Mouse (Mus musculus): ENCODE data around the gene Ulk4. TPM values are rescaled to one million over a fixed set of nuclear protein-coding genes. Genes with fewer than 3 reads are reported as not detected.

The Ulk4 gene
- polyA plus RNA-seq, 1 experiment from 2014 or later: 109 TPM

- Histone ChIP-seq H3K36me3 (no peaks in the 10 kb centered on the region), H3K9me3 (no peaks in the 10 kb centered on the region), H3K27ac (peak overlapping the region; percentile 30; the same call in 1 of the 2 replicates), H3K4me3 (no peak overlapping the region), H3K4me2 (no peak overlapping the region), H3K4me1 (replicated peaks) (peaks cover 36% of the 10 kb centered on the region), H3K27me3 (no peaks in the 10 kb centered on the region), H3K9ac (peak overlapping the region; percentile 3; the same call in 1 of the 2 replicates)
- WGBS: 49% methylated on average over 9 of the region's 9 CpGs
- no peak for ATAC-seq (ENCODE audit: low FRiP score)
Observed at GRCm38 (mm10) chr9:121079388-121080088, 197.5 kb downstream of the Ulk4 start.

DNA sequence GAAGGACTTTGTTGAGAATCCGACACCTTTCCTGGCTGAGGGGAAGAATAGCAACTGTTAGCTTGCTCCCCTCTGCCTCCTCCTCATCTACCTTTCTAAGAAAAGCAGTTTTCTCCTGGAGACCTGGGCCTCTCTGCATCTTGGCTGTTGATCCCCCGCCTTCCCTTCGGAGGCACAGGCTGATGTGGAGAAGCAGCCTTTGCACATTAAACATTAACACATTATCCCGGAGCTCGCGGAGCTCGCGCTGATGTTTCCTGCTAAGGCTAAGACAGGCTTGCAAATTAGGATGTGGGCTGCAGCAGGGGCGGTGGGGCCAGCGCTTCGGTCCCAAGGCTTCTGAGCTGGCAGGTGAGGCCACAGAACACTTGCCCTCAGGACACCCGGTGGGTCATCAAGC is 200.7 kb downstream of the Ulk4 start:
- Histone ChIP-seq H3K4me3 (no peak overlapping the region), H3K9me3 (no peaks in the 10 kb centered on the region), H3K36me3 (no peaks in the 10 kb centered on the region), H3K27ac (no peak overlapping the region), H3K27me3 (no peaks in the 10 kb centered on the region), H3K9ac (peak overlapping the region; percentile 20; the same call in 1 of the 2 replicates), H3K4me2 (no peak overlapping the region), H3K4me1 (replicated peaks) (peaks cover 26% of the 10 kb centered on the region)
- WGBS: 21% methylated on average over 12 of the region's 12 CpGs
- ATAC-seq (ENCODE audit: low FRiP score): no peak

GRCm38 (mm10) chr9:121075246-121075645 is 201.8 kb downstream of the Ulk4 start:
- no peak for ATAC-seq (ENCODE audit: low FRiP score)
- H3K36me3 ChIP-seq: no peaks in the 10 kb centered on the region
- H3K27ac ChIP-seq: no peak overlapping the region
- no peaks in the 10 kb centered on the region for H3K27me3 ChIP-seq
- 91% methylated on average over 4 of the region's 4 CpGs for WGBS
- H3K9me3 ChIP-seq: no peaks in the 10 kb centered on the region
- H3K4me2 ChIP-seq: no peak overlapping the region
- no peak overlapping the region for H3K4me3 ChIP-seq
- peaks cover 26% of the 10 kb centered on the region for H3K4me1 ChIP-seq (replicated peaks)
- no peak overlapping the region for H3K9ac ChIP-seq

DNA sequence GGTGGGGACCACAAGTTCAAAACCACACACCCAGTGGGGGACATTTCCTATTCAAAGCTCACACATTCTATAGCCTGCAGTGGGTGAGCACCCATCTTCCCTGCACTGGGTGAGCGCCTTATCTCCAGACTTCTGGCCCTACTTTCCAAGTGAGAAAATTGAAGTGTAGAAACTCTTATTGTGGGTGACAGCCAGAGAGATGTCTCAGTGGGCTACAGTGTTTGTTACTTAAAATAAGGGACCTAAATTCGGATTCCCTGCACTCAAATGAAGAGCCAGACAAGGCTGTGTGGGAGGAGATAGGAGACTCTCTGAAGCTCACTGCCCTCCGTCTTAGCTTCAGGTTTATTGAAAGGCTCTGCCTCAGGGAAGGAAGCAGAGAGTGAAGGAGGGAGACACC is 202.3 kb downstream of the Ulk4 start:
- Histone ChIP-seq H3K36me3 (no peaks in the 10 kb centered on the region), H3K27me3 (no peaks in the 10 kb centered on the region), H3K4me3 (no peak overlapping the region), H3K4me2 (no peak overlapping the region), H3K27ac (no peak overlapping the region), H3K4me1 (replicated peaks) (peaks cover 22% of the 10 kb centered on the region), H3K9me3 (no peaks in the 10 kb centered on the region), H3K9ac (no peak overlapping the region)
- ATAC-seq (ENCODE audit: low FRiP score): no peak
- 92% methylated on average over 3 of the region's 3 CpGs for WGBS

DNA sequence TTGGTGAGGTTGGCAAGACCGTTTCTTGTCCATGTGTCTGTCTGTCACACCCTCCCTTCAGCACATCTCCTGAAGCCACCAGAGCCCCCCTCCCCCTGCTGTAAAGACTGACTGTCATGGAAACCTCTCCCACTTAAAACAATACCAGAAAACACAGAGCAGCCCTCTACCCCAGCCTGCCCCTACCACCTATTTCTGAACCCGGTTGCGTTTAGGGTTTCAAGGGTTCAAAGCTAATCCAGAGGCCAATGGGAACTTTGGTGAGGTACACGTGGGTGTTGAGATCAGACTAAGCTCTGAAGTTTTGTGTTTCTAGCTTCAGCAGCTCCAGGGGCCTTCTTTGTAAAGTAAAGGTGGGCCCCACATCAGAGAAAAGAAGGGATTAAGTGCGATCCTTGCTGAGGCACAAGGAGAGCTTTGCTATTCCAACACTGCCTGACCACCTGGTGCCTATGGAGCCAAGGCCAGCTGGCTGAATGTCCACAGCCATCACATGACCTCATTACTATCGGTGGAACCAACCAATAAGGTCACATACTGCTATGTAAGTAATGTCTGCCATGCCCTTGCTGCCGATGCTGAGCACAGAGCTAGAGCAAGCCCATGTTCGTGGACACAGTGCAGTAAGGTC is 204.8 kb downstream of the Ulk4 start:
- ATAC-seq (ENCODE audit: low FRiP score): no peak
- Histone ChIP-seq H3K27me3 (no peaks in the 10 kb centered on the region), H3K36me3 (no peaks in the 10 kb centered on the region), H3K4me3 (no peak overlapping the region), H3K4me2 (no peak overlapping the region), H3K9ac (no peak overlapping the region), H3K4me1 (replicated peaks) (peaks cover 11% of the 10 kb centered on the region), H3K27ac (no peak overlapping the region), H3K9me3 (no peaks in the 10 kb centered on the region)
- WGBS: 57% methylated on average over 8 of the region's 8 CpGs

DNA sequence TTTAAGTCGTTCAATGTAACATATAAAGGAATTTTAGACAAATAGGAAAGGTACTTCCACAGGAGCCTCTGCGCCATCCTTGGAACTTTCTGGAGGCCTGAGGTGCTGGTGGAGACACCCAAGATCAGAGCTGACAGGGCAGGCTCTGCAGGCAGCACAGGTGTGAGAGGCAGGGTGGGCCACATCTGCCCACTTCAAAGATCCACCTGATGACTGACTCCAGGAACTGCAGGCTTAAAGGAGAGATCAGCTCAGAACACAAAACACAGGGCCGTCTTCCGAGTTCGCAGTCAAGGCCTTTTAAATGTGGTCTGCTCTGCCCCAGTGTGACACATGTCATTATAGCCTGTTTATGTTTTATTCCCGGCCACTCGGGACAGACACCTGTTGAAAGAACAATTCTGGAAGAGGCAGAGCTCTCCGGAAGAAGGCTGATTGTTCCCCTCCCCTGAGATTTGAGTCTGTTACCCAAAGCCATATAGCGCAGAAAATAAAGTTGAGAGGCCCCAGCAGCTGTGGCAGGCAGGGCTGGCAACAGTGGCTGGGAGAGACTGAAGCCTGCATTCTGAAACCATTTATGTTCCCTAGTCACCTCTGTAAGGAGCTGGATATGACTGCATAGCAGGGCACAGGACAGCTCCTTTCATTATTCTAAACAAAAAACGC is 205.4 kb downstream of the Ulk4 start:
- 73% methylated on average over 10 of the region's 10 CpGs for WGBS
- H3K27ac ChIP-seq: no peak overlapping the region
- H3K27me3 ChIP-seq: no peaks in the 10 kb centered on the region
- H3K4me1 ChIP-seq (replicated peaks): peaks cover 13% of the 10 kb centered on the region
- H3K9ac ChIP-seq: no peak overlapping the region
- ATAC-seq (ENCODE audit: low FRiP score): no peak
- no peaks in the 10 kb centered on the region for H3K9me3 ChIP-seq
- H3K36me3 ChIP-seq: no peaks in the 10 kb centered on the region
- H3K4me3 ChIP-seq: no peak overlapping the region
- no peak overlapping the region for H3K4me2 ChIP-seq

GRCm38 (mm10) chr9:121071050-121071449 is 205.9 kb downstream of the Ulk4 start:
- peaks cover 8% of the 10 kb centered on the region for H3K4me1 ChIP-seq (replicated peaks)
- no peaks in the 10 kb centered on the region for H3K27me3 ChIP-seq
- ATAC-seq (ENCODE audit: low FRiP score): no peak
- no peak overlapping the region for H3K4me2 ChIP-seq
- no peaks in the 10 kb centered on the region for H3K36me3 ChIP-seq
- H3K27ac ChIP-seq: no peak overlapping the region
- H3K9me3 ChIP-seq: no peaks in the 10 kb centered on the region
- H3K4me3 ChIP-seq: no peak overlapping the region
- no peak overlapping the region for H3K9ac ChIP-seq
- 76% methylated on average over 11 of the region's 11 CpGs for WGBS

GRCm38 (mm10) chr9:121068115-121068514 is 208.9 kb downstream of the Ulk4 start:
- ATAC-seq (ENCODE audit: low FRiP score): no peak
- Histone ChIP-seq H3K27ac (no peak overlapping the region), H3K4me2 (no peak overlapping the region), H3K36me3 (no peaks in the 10 kb centered on the region), H3K9me3 (no peaks in the 10 kb centered on the region), H3K4me3 (no peak overlapping the region), H3K9ac (no peak overlapping the region), H3K27me3 (no peaks in the 10 kb centered on the region), H3K4me1 (replicated peaks) (peaks cover 6% of the 10 kb centered on the region)
- WGBS: 90% methylated on average over 5 of the region's 5 CpGs

- Histone ChIP-seq H3K36me3 (no peaks in the 10 kb centered on the region), H3K9ac (no peak overlapping the region), H3K4me3 (no peak overlapping the region), H3K27ac (peak overlapping the region; percentile 12; the same call in 1 of the 2 replicates), H3K4me1 (replicated peaks) (peaks cover 16% of the 10 kb centered on the region), H3K4me2 (no peak overlapping the region), H3K27me3 (no peaks in the 10 kb centered on the region), H3K9me3 (no peaks in the 10 kb centered on the region)
- no peak for ATAC-seq (ENCODE audit: low FRiP score)
- 79% methylated on average over 10 of the region's 10 CpGs for WGBS
Observed at GRCm38 (mm10) chr9:121067043-121067442, 210.0 kb downstream of the Ulk4 start.

DNA sequence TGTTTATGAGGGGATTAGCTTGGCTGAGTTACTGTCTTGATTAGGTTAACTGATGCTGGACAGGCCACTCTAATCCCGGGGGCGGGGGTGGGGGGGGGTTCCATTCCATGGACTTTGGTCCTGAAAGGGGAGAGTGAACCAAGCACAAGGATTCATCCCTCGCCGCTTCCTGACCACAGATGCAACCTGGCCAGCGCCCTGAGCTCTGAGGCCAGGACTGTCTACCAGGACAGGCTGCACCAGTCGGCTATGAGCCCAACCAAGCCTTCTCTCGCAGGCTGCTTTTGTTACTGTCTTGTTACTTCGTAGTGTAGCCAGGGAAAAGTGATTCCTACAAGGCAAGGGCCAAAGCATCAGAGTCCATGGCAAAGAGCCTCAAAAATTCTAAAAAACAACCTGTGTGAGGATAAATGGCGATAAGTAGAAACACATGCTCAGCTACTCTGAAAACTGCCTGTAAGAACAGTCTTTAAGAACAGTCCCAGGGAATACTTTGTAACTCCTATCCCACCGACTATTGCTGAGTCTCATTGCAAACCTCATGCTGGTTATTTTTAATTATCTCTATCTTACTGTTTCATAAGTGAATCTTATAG is 211.5 kb downstream of the Ulk4 start:
- no peak for ATAC-seq (ENCODE audit: low FRiP score)
- 82% methylated on average over 10 of the region's 10 CpGs for WGBS

DNA sequence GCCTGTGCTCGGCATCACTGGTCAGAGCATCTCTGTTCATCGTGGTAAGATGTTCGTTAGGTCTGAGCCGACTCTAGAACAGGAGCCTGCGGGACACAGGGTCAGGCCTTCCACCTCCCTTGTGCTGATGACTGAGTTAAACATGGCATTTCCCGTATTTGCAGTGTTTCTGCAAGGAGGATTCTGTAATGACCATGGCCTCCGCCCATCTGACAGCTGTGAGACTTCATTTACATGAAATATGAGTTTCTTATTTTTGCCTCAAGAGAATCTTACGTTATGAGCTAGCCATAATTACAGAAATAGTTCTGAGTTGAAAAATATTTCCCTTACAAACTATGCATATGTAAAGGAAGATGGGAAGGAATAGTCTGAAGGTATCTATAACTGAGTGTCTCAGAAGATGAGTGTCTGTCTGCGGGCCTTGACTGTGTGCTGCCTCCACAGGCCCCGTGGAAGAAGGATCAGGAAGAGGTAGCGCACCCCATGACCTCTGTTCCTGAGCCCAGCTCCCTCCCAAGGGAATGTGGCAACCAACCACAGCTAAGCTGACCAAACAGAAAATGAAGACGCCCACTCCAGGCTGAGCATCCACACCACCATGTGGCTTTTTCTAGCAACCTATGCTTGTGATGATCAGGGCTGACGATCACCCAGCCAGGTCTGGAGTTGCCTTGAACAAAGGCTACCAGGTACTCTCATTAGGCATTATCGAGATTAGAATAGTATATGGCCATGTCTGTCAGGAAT is 212.2 kb downstream of the Ulk4 start:
- 79% methylated on average over 14 of the region's 14 CpGs for WGBS
- ATAC-seq (ENCODE audit: low FRiP score): no peak
- H3K9me3 ChIP-seq: no peaks in the 10 kb centered on the region
- no peaks in the 10 kb centered on the region for H3K27me3 ChIP-seq
- H3K4me3 ChIP-seq: no peak overlapping the region
- H3K4me1 ChIP-seq (replicated peaks): peaks cover 27% of the 10 kb centered on the region
- no peaks in the 10 kb centered on the region for H3K36me3 ChIP-seq
- no peak overlapping the region for H3K9ac ChIP-seq
- no peak overlapping the region for H3K4me2 ChIP-seq
- H3K27ac ChIP-seq: no peak overlapping the region

More for the DNA sequence above, 211.5 kb downstream of the Ulk4 start:
- Histone ChIP-seq H3K9ac (no peak overlapping the region), H3K27ac (no peak overlapping the region), H3K4me1 (replicated peaks) (peaks cover 27% of the 10 kb centered on the region), H3K4me3 (no peak overlapping the region), H3K4me2 (no peak overlapping the region), H3K9me3 (no peaks in the 10 kb centered on the region), H3K27me3 (no peaks in the 10 kb centered on the region), H3K36me3 (no peaks in the 10 kb centered on the region)

GRCm38 (mm10) chr9:121062671-121063070 is 214.3 kb downstream of the Ulk4 start:
- ATAC-seq (ENCODE audit: low FRiP score): no peak
- Histone ChIP-seq H3K4me2 (no peak overlapping the region), H3K9me3 (no peaks in the 10 kb centered on the region), H3K4me3 (no peak overlapping the region), H3K27ac (peak overlapping the region; percentile 76), H3K9ac (no peak overlapping the region), H3K36me3 (no peaks in the 10 kb centered on the region), H3K27me3 (no peaks in the 10 kb centered on the region), H3K4me1 (replicated peaks) (peaks cover 37% of the 10 kb centered on the region)
- WGBS: 39% methylated on average over 3 of the region's 3 CpGs

All from hindbrain, embryonic 13.5 days (tissue).